Mouse (Mus musculus) liver, postnatal 0 days (tissue): Measurements from ENCODE around the gene Nhs.

Source experiments
- CTCF ChIP-seq: sonication (generic); IDR thresholded peaks from 2 replicates; pipeline ENCODE4 v1.5.1; 2016; ENCODE audit warnings: antibody characterized with exemption, low read depth
- EP300 ChIP-seq: IDR thresholded peaks from 2 replicates; pipeline ENCODE4 v1.6.1; 2016; ENCODE audit warnings: antibody characterized with exemption, low read depth, mild to moderate bottlenecking

DNA sequence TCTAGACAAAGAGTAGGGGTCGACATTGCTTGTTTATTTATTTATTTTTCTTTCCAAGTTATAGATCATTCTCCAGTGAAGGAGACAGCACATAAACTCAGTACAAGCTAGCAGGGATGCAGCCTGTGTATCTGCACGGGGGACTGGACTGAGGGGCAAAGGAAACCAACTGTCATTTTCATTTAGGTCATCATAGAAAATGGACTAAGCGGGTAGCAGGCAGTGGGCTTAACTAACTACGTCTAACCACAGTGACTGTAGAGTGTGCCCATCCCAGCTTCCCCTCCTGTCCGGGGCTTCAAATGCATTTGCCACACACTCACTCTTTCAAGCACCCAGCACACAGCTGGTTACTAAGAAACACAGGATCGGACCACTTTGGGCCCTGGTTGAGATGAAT lies 174.6 kb downstream of the Nhs start:
- TF ChIP-seq EP300 (no peak), CTCF (no peak)
